Mouse (Mus musculus) CH12.LX (cell line): ENCODE results near the gene Rnf31.

Experiments used
- CTCF ChIP-seq, 2 experiments: IDR thresholded peaks in 1 of 2; conservative IDR thresholded peaks in 1 of 2; 2 replicates each; pipeline ENCODE4 v1.5.1; 2011 to 2012; ENCODE audit warnings: low read depth in 2 of 2, low read length in 2 of 2, improper control_type of control experiment in 1 of 2, inconsistent platforms in 1 of 2, mild to moderate bottlenecking in 1 of 2, moderate library complexity in 1 of 2
- MAFK ChIP-seq: IDR thresholded peaks from 2 replicates; pipeline ENCODE4 v1.6.1; 2011; ENCODE audit warnings: low read length, improper control_type of control experiment; ENCODE audit not compliant: insufficient replicate concordance
- MAX ChIP-seq: IDR thresholded peaks from 2 replicates; pipeline ENCODE4 v1.6.1; 2011; ENCODE audit warnings: low read length, improper control_type of control experiment
- MAZ ChIP-seq: IDR thresholded peaks from 2 replicates; pipeline ENCODE4 v1.6.1; 2012; ENCODE audit warnings: low read depth, mild to moderate bottlenecking, inconsistent platforms, low read length, improper control_type of control experiment, moderate library complexity
- MXI1 ChIP-seq: IDR thresholded peaks from 2 replicates; pipeline ENCODE4 v1.6.1; 2011; ENCODE audit warnings: mild to moderate bottlenecking, low read depth, low read length, improper control_type of control experiment
- POLR2A ChIP-seq: IDR thresholded peaks from 2 replicates; pipeline ENCODE4 v1.6.1; 2011; ENCODE audit warnings: low read depth, mild to moderate bottlenecking, improper control_type of control experiment, low read length
- ZMIZ1 ChIP-seq: IDR thresholded peaks from 2 replicates; pipeline ENCODE4 v1.6.1; 2012; ENCODE audit warnings: low read depth, mild to moderate bottlenecking, inconsistent platforms, low read length, improper control_type of control experiment

GRCm38 (mm10) chr14:55603633-55604576 is 12.4 kb downstream of the Rnf31 start:
- TF ChIP-seq POLR2A (peak; percentile 69), CTCF (conservative IDR thresholded peaks at IDR 0.05 in 1 of 2, IDR thresholded peaks at IDR 0.05 in 1 of 2; ENCODE audit: low read depth in 2 of 2, low read length in 2 of 2) (peak; percentile 69 to 94), MAFK (0 out of 2 replicates have a peak, but pooled peaks have one; percentile 6), MXI1 (peak; percentile 98), ZMIZ1 (peak; percentile 31; the same call in 1 of the 2 replicates), MAZ (peak; percentile 85), MAX (peak; percentile 100)
